Mouse (Mus musculus) liver, embryonic 11.5 days (tissue): Measurements from ENCODE around the gene Zfp652. TPM values are rescaled to one million over a fixed set of nuclear protein-coding genes. Genes with fewer than 3 reads are reported as not detected.
"Not testable (repeated sequence)": the region's sequence is repeated elsewhere in the genome, so short reads cannot be mapped to it uniquely, and the experiment has no call there.

ENCODE experiments used
- ATAC-seq: fragments of 200-750 bp; cut with Nextera tagmentation; replicated peaks from 2 replicates; pipeline ENCODE4 v1.8.0; 2017; ENCODE audit warnings: moderate number of reproducible peaks, mild to moderate bottlenecking, moderate TSS enrichment, moderate library complexity; ENCODE audit not compliant: low FRiP score
- DNase-seq: peaks from one replicate; pipeline ENCODE4 v3.0.0-alpha.2; 2017; ENCODE audit warnings: low spot score
- H3K27ac ChIP-seq: fragments of 300-500 bp; sonication (generic); 2 replicates; pipeline ENCODE4 v1.5.1; 2014; ENCODE audit warnings: mild to moderate bottlenecking, low read depth, low read length, control low read depth
- H3K27me3 ChIP-seq: fragments of 300-500 bp; sonication (generic); replicated peaks from 2 replicates; pipeline ENCODE4 v1.6.1; 2014; ENCODE audit warnings: low read length, mixed read lengths; ENCODE audit not compliant: control insufficient read depth, insufficient read depth
- H3K36me3 ChIP-seq: fragments of 300-500 bp; sonication (generic); 2 replicates; pipeline ENCODE4 v1.6.1; 2014; ENCODE audit warnings: mild to moderate bottlenecking, low read length, moderate library complexity, mixed read lengths; ENCODE audit not compliant: control insufficient read depth, insufficient read depth
- H3K4me1 ChIP-seq: fragments of 300-500 bp; sonication (generic); replicated peaks from 2 replicates; pipeline ENCODE4 v1.6.1; 2014; ENCODE audit warnings: low read length, mixed read lengths; ENCODE audit not compliant: control insufficient read depth, insufficient read depth
- H3K4me2 ChIP-seq: fragments of 300-500 bp; sonication (generic); 2 replicates; pipeline ENCODE4 v1.6.1; 2014; ENCODE audit warnings: mild to moderate bottlenecking, control low read depth, moderate library complexity
- H3K4me3 ChIP-seq: fragments of 300-500 bp; sonication (generic); 2 replicates; pipeline ENCODE4 v1.5.1; 2014; ENCODE audit warnings: low read depth, low read length, control low read depth
- H3K9ac ChIP-seq: fragments of 300-500 bp; sonication (generic); 2 replicates; pipeline ENCODE4 v1.6.1; 2014; ENCODE audit warnings: low read depth, low read length, control low read depth
- H3K9me3 ChIP-seq: fragments of 300-500 bp; sonication (generic); 2 replicates; pipeline ENCODE4 v1.6.1; 2016; ENCODE audit warnings: low read length, inconsistent platforms, mixed read lengths; ENCODE audit not compliant: control insufficient read depth
- WGBS: fragments of 180-500 bp; shearing (Covaris S2); extraction: QIAGEN DNeasy Blood & Tissue Kit; methylation state at CpG from one replicate; pipeline ENCODE4 v1.1.7; 2014; 5-methylcytosine and 5-hydroxymethylcytosine counted together
- polyA plus RNA-seq: library from polyadenylated mRNA; unstranded; fragments of >200 nt; fragmentation: Nextera tagmentation; extraction: Ambion mirVana; gene quantifications from 2 replicates; pipeline ENCODE4 v1.2.1, GENCODE M21; 2014

Gene Zfp652
- 8.7 TPM in 2 replicates for polyA plus RNA-seq

- Histone ChIP-seq H3K4me2 (peak within 1 kb of the TSS; percentile 97), H3K4me1 (peaks cover 23% of the 10 kb centered on the region), H3K4me3 (peak within 1 kb of the TSS; percentile 82), H3K36me3 (no peaks in the 10 kb centered on the region), H3K9ac (peak within 1 kb of the TSS; percentile 92), H3K27ac (peak within 1 kb of the TSS; percentile 99), H3K9me3 (no peaks in the 10 kb centered on the region), H3K27me3 (no peaks in the 10 kb centered on the region)
- ATAC-seq: peak; percentile 92
- DNase-seq: peak; percentile 93
- 0% methylated on average over 22 of the region's 103 CpGs for WGBS
These were observed at the start of gene Zfp652 for GRCm38 (mm10) chr11:95712563-95713224. Gene Zfp652, plus strand, starts transcription at chr11:95712673.

GRCm38 (mm10) chr11:95666529-95667149, 45.8 kb upstream of the Zfp652 start, which contains the start of gene Phb:
Gene Phb, plus strand, starts transcription at chr11:95666957.
- DNase-seq (peak; percentile 88), ATAC-seq (peak; percentile 93)
- H3K27me3 ChIP-seq: no peaks in the 10 kb centered on the region
- H3K27ac ChIP-seq: peak within 1 kb of the TSS; percentile 70
- peaks cover 18% of the 10 kb centered on the region for H3K36me3 ChIP-seq
- peak within 1 kb of the TSS; percentile 81 for H3K9ac ChIP-seq
- peak within 1 kb of the TSS; percentile 82 for H3K4me3 ChIP-seq
- WGBS: under 1% methylated on average over 25 of the region's 25 CpGs
- H3K4me1 ChIP-seq: 0 out of 2 replicates have a peak, but pooled peaks cover 3% of the 10 kb centered on the region
- peak within 1 kb of the TSS; percentile 83 for H3K4me2 ChIP-seq
- no peaks in the 10 kb centered on the region for H3K9me3 ChIP-seq

GRCm38 (mm10) chr11:95667177-95667576, 45.3 kb upstream of the Zfp652 start:
- peak overlapping the region; percentile 70 for H3K27ac ChIP-seq
- 1% methylated on average over 11 of the region's 11 CpGs for WGBS
- H3K36me3 ChIP-seq: peaks cover 23% of the 10 kb centered on the region
- H3K9me3 ChIP-seq: no peaks in the 10 kb centered on the region
- H3K4me2 ChIP-seq: peak overlapping the region; percentile 83
- peak overlapping the region; percentile 82 for H3K4me3 ChIP-seq
- DNase-seq (peak; percentile 53), ATAC-seq (peak; percentile 68)
- H3K27me3 ChIP-seq: no peaks in the 10 kb centered on the region
- H3K9ac ChIP-seq: peak overlapping the region; percentile 81
- H3K4me1 ChIP-seq: 0 out of 2 replicates have a peak, but pooled peaks cover 3% of the 10 kb centered on the region

DNA sequence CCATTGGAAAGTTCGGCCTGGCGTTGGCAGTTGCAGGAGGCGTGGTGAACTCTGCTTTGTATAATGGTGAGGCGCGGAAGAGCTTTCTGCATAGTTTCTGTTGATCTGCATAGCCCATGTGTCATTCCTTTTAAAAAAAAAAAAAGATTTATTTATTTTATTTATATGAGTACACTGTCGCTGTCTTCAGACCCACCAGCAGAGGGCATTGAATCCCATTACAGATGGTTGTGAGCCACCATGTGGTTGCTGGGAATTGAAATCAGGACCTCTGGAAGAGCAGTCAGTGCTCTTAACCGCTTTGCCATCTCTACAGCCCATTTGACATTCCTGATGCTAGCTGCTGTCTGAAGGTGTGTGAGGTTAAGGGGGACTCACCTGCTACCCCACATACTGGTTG, 44.4 kb upstream of the Zfp652 start:
- peak overlapping the region; percentile 83 for H3K4me2 ChIP-seq
- not testable (repeated sequence) for H3K27ac ChIP-seq, H3K9me3 ChIP-seq, H3K4me1 ChIP-seq, H3K9ac ChIP-seq, H3K27me3 ChIP-seq, DNase-seq, ATAC-seq
- peak overlapping the region; percentile 82; the same call in 1 of the 2 replicates for H3K4me3 ChIP-seq
- peaks cover 24% of the 10 kb centered on the region for H3K36me3 ChIP-seq
- WGBS: 89% methylated on average over 7 of the region's 7 CpGs

- peaks cover 41% of the 10 kb centered on the region for H3K36me3 ChIP-seq
- no peak overlapping the region for H3K27ac ChIP-seq
These were observed 37.0 kb upstream of the Zfp652 start for GRCm38 (mm10) chr11:95675498-95675897.

GRCm38 (mm10) chr11:95676307-95676706, 36.2 kb upstream of the Zfp652 start:
- no peak overlapping the region for H3K9ac ChIP-seq
- H3K27ac ChIP-seq: no peak overlapping the region
- peak; percentile 56; the same call in 1 of the 2 replicates for ATAC-seq
- peak; percentile 77 for DNase-seq
- H3K4me3 ChIP-seq: no peak overlapping the region
- WGBS: 44% methylated on average over 6 of the region's 6 CpGs
- no peak overlapping the region for H3K4me2 ChIP-seq
- H3K27me3 ChIP-seq: no peaks in the 10 kb centered on the region
- H3K9me3 ChIP-seq: no peaks in the 10 kb centered on the region
- no peaks in the 10 kb centered on the region for H3K4me1 ChIP-seq
- peaks cover 38% of the 10 kb centered on the region for H3K36me3 ChIP-seq

More at GRCm38 (mm10) chr11:95675498-95675897, 37.0 kb upstream of the Zfp652 start:
- H3K4me1 ChIP-seq: no peaks in the 10 kb centered on the region
- no peak overlapping the region for H3K9ac ChIP-seq
- ATAC-seq (no peak), DNase-seq (no peak)
- H3K9me3 ChIP-seq: no peaks in the 10 kb centered on the region
- no peak overlapping the region for H3K4me3 ChIP-seq
- no peak overlapping the region for H3K4me2 ChIP-seq
- H3K27me3 ChIP-seq: no peaks in the 10 kb centered on the region
- 87% methylated on average over 14 of the region's 14 CpGs for WGBS

DNA sequence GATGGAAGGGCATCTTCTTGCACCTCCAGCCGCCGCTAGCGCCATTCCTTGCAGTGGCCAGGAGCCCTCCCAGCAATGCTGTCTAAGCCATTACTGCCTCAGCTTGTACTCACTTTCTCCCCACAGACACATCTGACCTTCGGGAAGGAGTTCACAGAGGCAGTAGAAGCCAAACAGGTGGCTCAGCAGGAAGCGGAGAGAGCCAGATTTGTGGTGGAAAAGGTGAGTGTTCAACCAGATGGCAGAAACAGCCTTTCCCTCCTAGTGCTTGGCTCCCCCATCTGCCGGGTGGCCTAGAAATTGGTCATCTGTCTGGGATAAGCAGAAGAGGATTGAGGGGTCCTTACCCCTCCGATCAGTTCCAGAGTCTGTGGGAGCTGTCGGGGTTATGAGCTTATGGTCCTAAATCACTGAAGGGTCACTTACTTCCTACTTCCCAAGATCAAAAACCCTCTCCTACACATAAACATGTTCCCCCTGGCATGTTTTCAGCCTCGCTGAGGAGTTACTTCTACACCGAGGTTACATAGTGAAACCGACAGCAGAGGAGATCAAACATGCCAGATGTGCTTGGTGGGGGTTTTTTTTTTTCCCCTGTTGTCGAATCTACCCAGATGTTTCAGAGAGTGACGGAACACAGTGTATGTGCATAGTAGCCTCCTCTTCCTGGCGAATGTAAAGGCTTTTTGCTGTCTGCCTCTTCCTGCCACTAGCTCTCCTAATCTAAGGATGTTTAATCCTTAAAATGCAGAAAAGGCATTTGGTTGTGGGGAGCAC, 34.4 kb upstream of the Zfp652 start:
- H3K27me3 ChIP-seq: no peaks in the 10 kb centered on the region
- WGBS: 87% methylated on average over 14 of the region's 14 CpGs
- H3K4me2 ChIP-seq: no peak overlapping the region
- H3K4me1 ChIP-seq: no peaks in the 10 kb centered on the region
- H3K9ac ChIP-seq: no peak overlapping the region
- no peak overlapping the region for H3K4me3 ChIP-seq
- peaks cover 32% of the 10 kb centered on the region for H3K36me3 ChIP-seq
- H3K9me3 ChIP-seq: no peaks in the 10 kb centered on the region
- DNase-seq (no peak), ATAC-seq (no peak)
- no peak overlapping the region for H3K27ac ChIP-seq

- DNase-seq (no peak), ATAC-seq (no peak)
- Histone ChIP-seq H3K36me3 (peaks cover 23% of the 10 kb centered on the region), H3K4me1 (no peaks in the 10 kb centered on the region), H3K27me3 (no peaks in the 10 kb centered on the region), H3K4me2 (no peak overlapping the region), H3K4me3 (no peak overlapping the region), H3K9me3 (no peaks in the 10 kb centered on the region), H3K27ac (no peak overlapping the region), H3K9ac (no peak overlapping the region)
- 67% methylated on average over 9 of the region's 9 CpGs for WGBS
These were observed 30.4 kb upstream of the Zfp652 start for GRCm38 (mm10) chr11:95681995-95682601.
